Mouse (Mus musculus): ENCODE results near the gene Sgcd.

- TF ChIP-seq CTCF (IDR thresholded peaks at IDR 0.05) (no peak), EP300 (IDR thresholded peaks at IDR 0.05) (no peak)
Measured at GRCm38 (mm10) chr11:47704930-47705787, 283.6 kb downstream of the Sgcd start.

All from lung, postnatal 0 days (tissue).